Mouse (Mus musculus): Measurements from ENCODE around the gene Eif3d. TPM values are rescaled to one million over a fixed set of nuclear protein-coding genes. Genes with fewer than 3 reads are reported as not detected.
A peak's percentile ranks its signal among the peaks of the same experiment; 100 is the strongest.

The Eif3d gene
- polyA plus RNA-seq, 1 experiment from 2014 or later, result 211 TPM

DNA sequence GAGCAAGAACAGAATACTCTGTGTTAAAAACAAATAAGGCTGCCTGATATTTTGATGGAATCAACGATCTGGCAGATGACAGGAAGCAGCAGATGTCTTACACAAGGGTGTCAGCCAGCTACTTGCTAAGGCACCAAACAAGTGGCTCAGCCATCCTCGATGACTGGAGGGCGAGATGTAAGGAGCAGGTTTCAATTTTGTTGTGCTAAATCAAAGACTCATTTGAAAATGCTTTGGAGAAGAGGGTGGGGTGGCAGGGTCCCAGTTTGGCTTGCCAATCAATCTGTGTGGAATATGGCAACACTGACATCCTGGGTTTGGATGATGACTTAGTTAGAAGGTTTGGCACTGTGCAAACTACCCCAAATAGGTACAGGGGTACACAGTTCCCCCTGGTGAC is 29.1 kb downstream of the Eif3d start:
- Histone ChIP-seq H3K4me1 (ENCODE audit: control insufficient read depth, insufficient read depth, low read length) (no peaks in the 10 kb centered on the region), H3K36me3 (ENCODE audit: control insufficient read depth, insufficient read depth, low read length) (no peaks in the 10 kb centered on the region), H3K4me2 (replicated peaks; ENCODE audit: low read depth, low read length) (no peak overlapping the region), H3K9me3 (ENCODE audit: control insufficient read depth, low read depth, low read length) (no peaks in the 10 kb centered on the region), H3K27ac (ENCODE audit: low read length) (no peak overlapping the region), H3K9ac (replicated peaks; ENCODE audit: low read depth, low read length) (no peak overlapping the region), H3K4me3 (ENCODE audit: low read depth, low read length) (no peak overlapping the region), H3K27me3 (ENCODE audit: control insufficient read depth, insufficient read depth, low read length) (no peaks in the 10 kb centered on the region)
- WGBS, result 81% methylated on average over 3 of the region's 3 CpGs
- no peak for ATAC-seq (ENCODE audit: insufficient number of reproducible peaks, insufficient read depth, low FRiP score, low read depth)

DNA sequence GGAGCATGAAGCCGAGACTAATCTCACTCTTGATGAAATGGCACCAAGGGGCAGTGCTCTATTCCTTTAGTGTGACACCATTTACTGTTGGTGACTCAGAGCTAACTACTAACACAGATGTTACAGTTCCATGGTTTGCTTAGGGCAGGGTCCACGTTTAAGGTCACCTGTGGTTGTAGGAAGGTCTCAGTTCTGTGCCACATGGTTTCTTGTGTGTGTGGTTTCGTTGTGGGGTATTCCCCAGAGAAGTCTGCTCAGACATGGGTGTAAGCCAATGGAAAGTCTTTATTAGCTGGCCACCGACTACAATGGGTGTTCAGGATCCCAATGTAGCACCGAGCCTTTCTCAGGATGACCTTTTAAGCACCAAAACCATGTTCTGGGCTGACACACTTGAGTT is 32.1 kb downstream of the Eif3d start:
- 76% methylated on average over 5 of the region's 5 CpGs for WGBS
- H3K27me3 ChIP-seq (ENCODE audit: control insufficient read depth, insufficient read depth, low read length), result no peaks in the 10 kb centered on the region
- H3K36me3 ChIP-seq (ENCODE audit: control insufficient read depth, insufficient read depth, low read length), result no peaks in the 10 kb centered on the region
- ATAC-seq (ENCODE audit: insufficient number of reproducible peaks, insufficient read depth, low FRiP score, low read depth), result no peak
- no peak overlapping the region for H3K4me2 ChIP-seq (replicated peaks; ENCODE audit: low read depth, low read length)
- no peak overlapping the region for H3K9ac ChIP-seq (replicated peaks; ENCODE audit: low read depth, low read length)
- peaks cover 3% of the 10 kb centered on the region; the same call in 1 of the 2 replicates for H3K4me1 ChIP-seq (ENCODE audit: control insufficient read depth, insufficient read depth, low read length)
- H3K9me3 ChIP-seq (ENCODE audit: control insufficient read depth, low read depth, low read length), result no peaks in the 10 kb centered on the region
- no peak overlapping the region for H3K27ac ChIP-seq (ENCODE audit: low read length)
- no peak overlapping the region for H3K4me3 ChIP-seq (ENCODE audit: low read depth, low read length)

DNA sequence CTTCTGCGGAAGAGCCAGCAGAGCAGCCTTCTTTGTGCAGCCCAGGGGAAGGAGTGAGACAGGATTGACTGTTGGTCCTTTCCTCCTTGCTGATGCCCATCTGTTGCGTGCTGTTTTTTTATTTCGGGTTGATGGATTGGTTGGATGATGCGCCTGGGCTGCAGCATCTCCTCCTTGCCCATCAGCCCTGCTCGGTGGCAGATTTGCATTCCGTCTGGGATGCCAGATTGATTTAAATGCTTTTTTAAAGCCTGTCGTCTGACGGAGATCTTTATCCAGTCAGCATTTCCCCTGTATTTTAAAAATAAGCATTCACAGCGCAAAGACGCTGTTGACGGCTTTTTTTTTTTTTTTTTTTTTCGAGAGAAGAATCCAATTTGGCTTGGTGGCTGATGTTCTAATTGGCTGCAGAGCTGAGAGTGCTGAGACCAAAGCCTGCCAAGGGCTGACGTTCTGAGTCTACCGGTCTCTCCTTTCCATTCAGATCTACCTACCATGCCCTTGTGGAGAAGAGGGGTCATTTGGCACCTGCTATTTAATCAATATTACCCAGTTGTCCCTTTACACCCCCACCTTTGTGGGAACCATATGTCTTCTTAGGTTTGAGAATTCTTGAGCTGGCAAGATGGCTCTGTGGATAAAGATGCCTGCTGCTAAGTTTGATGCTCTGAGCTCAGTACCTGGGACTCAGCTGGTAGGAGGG is 34.8 kb downstream of the Eif3d start:
- no peak overlapping the region for H3K4me3 ChIP-seq (ENCODE audit: low read depth, low read length)
- 77% methylated on average over 14 of the region's 14 CpGs for WGBS
- no peak overlapping the region for H3K9ac ChIP-seq (replicated peaks; ENCODE audit: low read depth, low read length)
- H3K36me3 ChIP-seq (ENCODE audit: control insufficient read depth, insufficient read depth, low read length), result no peaks in the 10 kb centered on the region
- ATAC-seq (ENCODE audit: insufficient number of reproducible peaks, insufficient read depth, low FRiP score, low read depth), result no peak
- H3K4me2 ChIP-seq (replicated peaks; ENCODE audit: low read depth, low read length), result no peak overlapping the region
- peaks cover 4% of the 10 kb centered on the region; the same call in 1 of the 2 replicates for H3K4me1 ChIP-seq (ENCODE audit: control insufficient read depth, insufficient read depth, low read length)
- no peak overlapping the region for H3K27ac ChIP-seq (ENCODE audit: low read length)
- H3K27me3 ChIP-seq (ENCODE audit: control insufficient read depth, insufficient read depth, low read length), result no peaks in the 10 kb centered on the region
- no peaks in the 10 kb centered on the region for H3K9me3 ChIP-seq (ENCODE audit: control insufficient read depth, low read depth, low read length)

DNA sequence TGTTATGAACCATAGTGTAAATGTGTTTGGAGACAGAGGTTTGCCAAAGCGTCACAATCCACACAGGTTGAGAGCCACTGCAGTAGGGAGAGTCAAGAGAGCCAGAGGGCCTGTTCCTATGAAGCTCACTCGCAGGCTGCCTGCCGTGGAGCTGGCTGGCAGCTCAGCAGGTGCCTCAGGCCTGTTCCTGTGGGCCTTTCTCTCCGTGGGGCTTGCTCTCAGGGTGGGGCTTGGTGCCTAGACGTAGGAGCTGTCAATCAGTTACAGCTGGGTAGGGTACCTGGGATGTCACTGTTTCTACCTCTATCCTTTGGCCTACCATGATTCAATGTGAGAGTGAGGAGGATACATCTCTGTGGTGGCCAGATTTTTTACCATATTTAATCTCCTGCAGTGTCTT is 35.6 kb downstream of the Eif3d start:
- Histone ChIP-seq H3K27me3 (ENCODE audit: control insufficient read depth, insufficient read depth, low read length) (no peaks in the 10 kb centered on the region), H3K4me2 (replicated peaks; ENCODE audit: low read depth, low read length) (no peak overlapping the region), H3K9ac (replicated peaks; ENCODE audit: low read depth, low read length) (no peak overlapping the region), H3K27ac (ENCODE audit: low read length) (no peak overlapping the region), H3K4me3 (ENCODE audit: low read depth, low read length) (no peak overlapping the region), H3K4me1 (ENCODE audit: control insufficient read depth, insufficient read depth, low read length) (peaks cover 5% of the 10 kb centered on the region; the same call in 1 of the 2 replicates), H3K9me3 (ENCODE audit: control insufficient read depth, low read depth, low read length) (no peaks in the 10 kb centered on the region), H3K36me3 (ENCODE audit: control insufficient read depth, insufficient read depth, low read length) (no peaks in the 10 kb centered on the region)
- ATAC-seq (ENCODE audit: insufficient number of reproducible peaks, insufficient read depth, low FRiP score, low read depth), result no peak
- 70% methylated on average over 5 of the region's 5 CpGs for WGBS

DNA sequence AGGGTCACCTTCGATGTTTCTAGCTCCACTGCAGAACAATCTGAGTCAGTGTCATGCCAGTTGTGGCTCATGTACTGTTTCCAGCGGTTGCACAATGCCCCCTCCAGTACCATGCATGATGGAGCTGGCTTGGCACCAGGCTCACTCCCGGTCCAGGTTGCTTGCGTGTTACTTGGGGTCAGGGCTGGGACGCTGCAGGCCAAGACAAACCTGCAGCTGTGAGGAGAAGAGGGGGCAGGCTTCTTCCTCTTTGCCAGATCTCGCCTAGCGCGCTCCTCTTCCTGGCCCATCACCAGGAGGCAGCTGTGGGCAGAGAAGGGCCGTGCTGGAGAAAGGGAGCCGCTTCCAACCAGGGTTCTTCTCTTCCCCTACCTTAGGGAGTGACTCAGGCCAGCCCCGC is 36.3 kb downstream of the Eif3d start:
- ATAC-seq (ENCODE audit: insufficient number of reproducible peaks, insufficient read depth, low FRiP score, low read depth), result no peak
- Histone ChIP-seq H3K4me1 (ENCODE audit: control insufficient read depth, insufficient read depth, low read length) (peaks cover 12% of the 10 kb centered on the region; the same call in 1 of the 2 replicates), H3K4me3 (ENCODE audit: low read depth, low read length) (no peak overlapping the region), H3K4me2 (replicated peaks; ENCODE audit: low read depth, low read length) (no peak overlapping the region), H3K9me3 (ENCODE audit: control insufficient read depth, low read depth, low read length) (no peaks in the 10 kb centered on the region), H3K36me3 (ENCODE audit: control insufficient read depth, insufficient read depth, low read length) (no peaks in the 10 kb centered on the region), H3K27ac (ENCODE audit: low read length) (no peak overlapping the region), H3K9ac (replicated peaks; ENCODE audit: low read depth, low read length) (no peak overlapping the region), H3K27me3 (ENCODE audit: control insufficient read depth, insufficient read depth, low read length) (no peaks in the 10 kb centered on the region)
- 73% methylated on average over 11 of the region's 11 CpGs for WGBS

DNA sequence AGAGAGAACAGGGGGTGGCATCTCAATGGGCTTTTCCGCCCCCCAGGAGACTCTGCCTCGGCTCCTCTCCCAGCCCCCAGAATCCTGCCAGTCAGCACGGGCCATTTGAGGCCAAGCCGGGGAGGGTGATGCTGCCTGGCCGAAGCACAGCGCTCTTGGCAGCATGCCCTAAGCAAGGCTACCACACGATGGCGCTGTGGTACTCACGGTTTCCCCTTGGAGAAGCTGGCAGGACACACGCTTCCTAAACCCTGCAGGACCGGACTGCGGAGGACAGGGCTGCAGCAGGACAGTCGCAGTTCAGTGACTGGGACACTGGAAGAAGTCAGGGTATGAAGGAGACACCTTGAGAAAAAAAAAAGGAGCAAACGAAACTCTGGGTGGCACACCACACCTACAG is 36.8 kb downstream of the Eif3d start:
- H3K27ac ChIP-seq (ENCODE audit: low read length), result no peak overlapping the region
- no peak overlapping the region for H3K4me3 ChIP-seq (ENCODE audit: low read depth, low read length)

DNA sequence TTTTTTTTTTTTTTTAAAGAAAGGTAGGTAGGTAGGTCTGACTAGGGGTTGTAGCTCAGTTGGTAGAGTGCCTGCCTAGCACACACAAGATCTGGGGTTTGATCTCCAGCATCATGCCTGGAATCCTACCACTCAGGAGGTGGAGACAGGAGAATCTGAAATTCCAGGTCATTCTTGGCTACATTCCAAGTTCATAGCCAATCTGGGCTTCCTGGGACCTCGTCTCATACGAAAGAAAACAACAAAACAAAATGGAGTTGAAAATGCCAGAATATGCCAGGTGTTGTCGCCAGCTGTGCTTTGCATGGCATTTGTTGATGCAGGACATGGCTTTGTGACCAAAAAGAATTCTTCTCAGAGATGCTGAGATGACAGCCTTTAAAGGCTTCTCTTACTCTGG is 37.4 kb downstream of the Eif3d start:
- H3K9ac ChIP-seq (replicated peaks; ENCODE audit: low read depth, low read length), result no peak overlapping the region
- H3K4me1 ChIP-seq (ENCODE audit: control insufficient read depth, insufficient read depth, low read length), result peaks cover 12% of the 10 kb centered on the region; the same call in 1 of the 2 replicates
- 58% methylated on average over 3 of the region's 3 CpGs for WGBS
- no peak overlapping the region for H3K27ac ChIP-seq (ENCODE audit: low read length)
- no peak overlapping the region for H3K4me3 ChIP-seq (ENCODE audit: low read depth, low read length)
- H3K9me3 ChIP-seq (ENCODE audit: control insufficient read depth, low read depth, low read length), result no peaks in the 10 kb centered on the region
- H3K4me2 ChIP-seq (replicated peaks; ENCODE audit: low read depth, low read length), result no peak overlapping the region
- no peaks in the 10 kb centered on the region for H3K27me3 ChIP-seq (ENCODE audit: control insufficient read depth, insufficient read depth, low read length)
- H3K36me3 ChIP-seq (ENCODE audit: control insufficient read depth, insufficient read depth, low read length), result no peaks in the 10 kb centered on the region
- ATAC-seq (ENCODE audit: insufficient number of reproducible peaks, insufficient read depth, low FRiP score, low read depth), result no peak

More for the DNA sequence above, 36.8 kb downstream of the Eif3d start:
- ATAC-seq (ENCODE audit: insufficient number of reproducible peaks, insufficient read depth, low FRiP score, low read depth), result peak; percentile 24; the same call in 1 of the 2 replicates
- H3K27me3 ChIP-seq (ENCODE audit: control insufficient read depth, insufficient read depth, low read length), result no peaks in the 10 kb centered on the region
- no peaks in the 10 kb centered on the region for H3K9me3 ChIP-seq (ENCODE audit: control insufficient read depth, low read depth, low read length)
- H3K4me2 ChIP-seq (replicated peaks; ENCODE audit: low read depth, low read length), result peak overlapping the region; percentile 27; the same call in 1 of the 2 replicates
- no peaks in the 10 kb centered on the region for H3K36me3 ChIP-seq (ENCODE audit: control insufficient read depth, insufficient read depth, low read length)
- no peak overlapping the region; the same call in 1 of the 2 replicates for H3K9ac ChIP-seq (replicated peaks; ENCODE audit: low read depth, low read length)
- 1% methylated on average over 14 of the region's 14 CpGs for WGBS
- peaks cover 12% of the 10 kb centered on the region; the same call in 1 of the 2 replicates for H3K4me1 ChIP-seq (ENCODE audit: control insufficient read depth, insufficient read depth, low read length)

DNA sequence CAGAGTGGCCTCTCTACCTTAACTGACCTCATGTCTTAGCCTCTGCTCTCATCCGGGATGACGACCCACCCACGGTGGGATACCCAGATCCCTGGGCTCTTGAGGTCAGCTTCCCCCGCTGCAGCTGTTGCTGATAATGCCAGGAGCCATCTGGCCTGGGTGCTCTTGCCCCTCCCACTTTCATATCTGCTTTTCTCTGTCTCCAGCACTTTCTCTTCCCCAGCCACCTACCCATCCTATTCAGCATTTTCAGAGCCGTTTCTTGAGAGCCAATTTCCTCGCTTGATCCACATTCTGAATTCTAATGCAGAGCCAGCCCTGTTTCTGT is 39.0 kb downstream of the Eif3d start:
- H3K4me1 ChIP-seq (ENCODE audit: control insufficient read depth, insufficient read depth, low read length), result peaks cover 18% of the 10 kb centered on the region
- ATAC-seq (ENCODE audit: insufficient number of reproducible peaks, insufficient read depth, low FRiP score, low read depth), result no peak
- H3K4me3 ChIP-seq (ENCODE audit: low read depth, low read length), result no peak overlapping the region
- H3K9me3 ChIP-seq (ENCODE audit: control insufficient read depth, low read depth, low read length), result no peaks in the 10 kb centered on the region
- H3K27ac ChIP-seq (ENCODE audit: low read length), result no peak overlapping the region
- peaks cover 8% of the 10 kb centered on the region; the same call in 1 of the 2 replicates for H3K36me3 ChIP-seq (ENCODE audit: control insufficient read depth, insufficient read depth, low read length)
- no peak overlapping the region for H3K4me2 ChIP-seq (replicated peaks; ENCODE audit: low read depth, low read length)
- H3K9ac ChIP-seq (replicated peaks; ENCODE audit: low read depth, low read length), result no peak overlapping the region
- WGBS, result 57% methylated on average over 6 of the region's 6 CpGs
- H3K27me3 ChIP-seq (ENCODE audit: control insufficient read depth, insufficient read depth, low read length), result no peaks in the 10 kb centered on the region

Data from stomach, embryonic 14.5 days (tissue).